Mouse (Mus musculus): Measurements from ENCODE around the gene Ctnnbl1.

Ctnnbl1 gene

DNA sequence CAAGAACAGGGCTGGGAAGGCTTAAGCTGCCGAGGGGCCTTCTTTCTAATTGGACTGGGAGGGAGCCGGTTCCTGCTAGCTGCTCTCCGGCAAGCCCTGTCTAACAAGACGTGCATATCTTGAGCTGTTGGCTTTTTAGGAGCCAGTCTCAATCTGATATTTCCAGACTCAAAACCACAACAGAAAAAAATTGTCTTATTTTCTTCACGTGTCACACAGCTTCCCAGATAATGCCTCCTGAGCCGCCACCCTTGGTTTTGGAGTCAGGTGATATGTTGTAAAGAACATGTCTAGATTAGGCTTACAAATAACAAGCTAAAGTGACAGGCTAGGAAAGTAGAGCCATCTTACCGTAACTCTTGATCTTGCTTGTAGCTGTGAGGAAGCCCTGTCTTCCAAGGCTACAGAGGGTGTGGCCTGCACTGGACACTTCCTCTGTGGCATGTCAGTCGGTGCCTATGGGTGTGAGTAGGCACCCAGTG, 56.7 kb downstream of the Ctnnbl1 start:
- no peak for DNase-seq (ENCODE audit: low spot score in 2 of 2)

- no peak for DNase-seq (ENCODE audit: low spot score in 2 of 2)
Observed at GRCm38 (mm10) chr2:157795627-157796423, 58.6 kb downstream of the Ctnnbl1 start.

- DNase-seq (ENCODE audit: low spot score in 2 of 2), result no peak
Observed at GRCm38 (mm10) chr2:157799533-157799932, 62.3 kb downstream of the Ctnnbl1 start.

GRCm38 (mm10) chr2:157800288-157800687, 63.1 kb downstream of the Ctnnbl1 start:
- DNase-seq (ENCODE audit: low spot score in 2 of 2), result no peak

- DNase-seq (ENCODE audit: low spot score in 2 of 2), result no peak
Observed at GRCm38 (mm10) chr2:157800746-157801501, 63.7 kb downstream of the Ctnnbl1 start.

GRCm38 (mm10) chr2:157801505-157802357, 64.5 kb downstream of the Ctnnbl1 start:
- no peak for DNase-seq (ENCODE audit: low spot score in 2 of 2)

GRCm38 (mm10) chr2:157802666-157803065, 65.5 kb downstream of the Ctnnbl1 start:
- no peak for DNase-seq (ENCODE audit: low spot score in 2 of 2)

GRCm38 (mm10) chr2:157804388-157804787, 67.2 kb downstream of the Ctnnbl1 start:
- DNase-seq (ENCODE audit: low spot score in 2 of 2), result no peak

DNA sequence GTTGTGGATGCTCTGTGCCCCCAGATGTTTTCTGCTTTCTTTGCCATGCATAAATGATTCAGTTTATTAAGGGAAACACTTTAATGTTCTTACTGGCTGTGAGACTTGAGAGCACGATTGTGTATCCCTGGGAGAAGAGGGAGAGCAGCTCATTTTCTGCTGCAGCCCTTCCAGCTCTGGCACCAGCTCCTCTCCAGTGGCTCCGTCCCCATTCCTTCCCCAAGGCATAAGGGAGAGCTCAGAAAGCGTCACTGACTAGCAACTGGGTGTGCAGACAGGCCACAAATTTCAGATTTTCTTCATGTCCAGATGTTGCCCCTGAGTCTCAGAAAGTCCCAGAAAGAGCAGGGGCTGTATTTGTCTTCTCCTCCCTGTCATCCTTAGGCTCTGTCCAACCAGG, 67.9 kb downstream of the Ctnnbl1 start:
- no peak for DNase-seq (ENCODE audit: low spot score in 2 of 2)

GRCm38 (mm10) chr2:157807076-157807475, 69.9 kb downstream of the Ctnnbl1 start:
- no peak for DNase-seq (ENCODE audit: low spot score in 2 of 2)

GRCm38 (mm10) chr2:157807621-157808367, 70.6 kb downstream of the Ctnnbl1 start:
- peak in 1 of 2 experiments; percentile 19 for DNase-seq (ENCODE audit: low spot score in 2 of 2)

- DNase-seq (ENCODE audit: low spot score in 2 of 2), result no peak
Observed at GRCm38 (mm10) chr2:157808368-157808923, 71.2 kb downstream of the Ctnnbl1 start.

- DNase-seq (ENCODE audit: low spot score in 2 of 2), result no peak
Observed at GRCm38 (mm10) chr2:157809341-157809740, 72.1 kb downstream of the Ctnnbl1 start.

DNA sequence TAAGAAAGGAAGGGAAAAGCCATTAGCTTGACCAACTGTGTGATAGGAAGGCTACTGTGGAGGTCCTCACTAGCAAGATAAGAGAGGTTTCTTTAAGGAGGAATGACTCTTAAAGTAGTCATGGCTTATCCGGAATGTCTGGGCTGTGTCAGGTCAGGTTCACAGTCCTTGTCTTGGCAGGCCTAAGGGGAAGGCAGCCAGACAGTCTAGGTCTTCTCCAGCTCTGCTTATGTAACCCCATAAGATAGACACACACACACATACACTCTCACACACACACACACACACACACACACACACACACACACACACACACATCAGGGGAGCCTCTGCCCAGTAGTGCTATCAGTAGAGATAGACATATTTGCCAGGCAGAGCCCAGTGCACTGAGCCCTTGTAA, 73.5 kb downstream of the Ctnnbl1 start:
- DNase-seq (ENCODE audit: low spot score in 2 of 2), result no peak

GRCm38 (mm10) chr2:157813121-157813520, 75.9 kb downstream of the Ctnnbl1 start:
- no peak for DNase-seq (ENCODE audit: low spot score in 2 of 2)

- no peak for DNase-seq (ENCODE audit: low spot score in 2 of 2)
Observed at GRCm38 (mm10) chr2:157814116-157814964, 77.1 kb downstream of the Ctnnbl1 start.

DNA sequence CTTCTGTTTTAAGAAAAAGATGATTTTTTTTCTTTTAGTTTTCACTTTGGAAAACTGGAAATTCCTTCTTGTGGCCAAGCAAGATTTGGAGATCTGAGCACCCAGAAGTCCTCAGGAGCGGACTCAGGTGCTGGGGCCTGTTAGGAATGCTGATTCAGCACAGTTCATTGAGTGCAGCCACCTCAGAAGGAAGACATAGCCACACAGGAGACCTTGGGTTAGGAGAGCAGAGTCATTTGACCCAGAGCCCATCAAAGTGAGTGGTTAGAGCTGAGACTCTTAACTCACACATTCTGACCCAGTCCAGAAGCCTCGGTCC, 77.7 kb downstream of the Ctnnbl1 start:
- no peak for DNase-seq (ENCODE audit: low spot score in 2 of 2)

GRCm38 (mm10) chr2:157817672-157818071, 80.5 kb downstream of the Ctnnbl1 start:
- DNase-seq (ENCODE audit: low spot score in 2 of 2), result no peak

DNA sequence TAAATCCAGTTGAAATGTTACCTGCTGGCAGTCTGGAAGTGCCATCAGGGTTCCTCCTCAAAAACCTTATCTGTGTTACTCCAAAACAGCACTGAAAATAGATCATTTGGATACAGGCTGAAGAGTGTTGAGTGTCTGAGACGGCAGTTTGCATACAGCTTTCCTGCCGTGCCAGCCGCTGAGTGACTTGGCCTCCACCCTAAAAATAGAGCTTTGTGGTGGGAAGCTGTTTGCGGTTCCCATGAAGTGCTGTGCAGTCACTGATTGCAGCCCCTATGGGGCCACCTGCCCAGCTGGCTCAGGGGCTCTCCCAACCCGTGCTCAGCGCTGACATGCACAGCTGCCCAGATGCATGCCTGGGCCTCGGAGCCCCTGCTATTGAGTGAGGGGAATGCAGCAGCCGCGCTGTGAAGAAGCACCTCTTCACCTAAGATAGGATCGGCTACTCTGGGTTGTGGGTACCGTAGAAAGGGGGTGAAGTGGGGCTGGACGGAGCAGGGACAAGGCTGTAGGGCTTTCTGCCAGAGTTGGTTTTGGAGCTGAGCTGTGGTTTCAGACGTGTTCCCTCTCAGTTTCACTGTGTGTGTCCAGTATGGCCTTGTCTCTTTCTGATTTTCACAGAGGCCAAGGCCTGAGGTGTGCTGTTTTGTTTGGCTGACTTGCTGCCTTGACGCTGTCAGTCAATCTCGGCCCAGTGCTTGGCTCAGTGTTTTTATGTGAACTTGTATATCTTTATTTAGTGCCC, 81.5 kb downstream of the Ctnnbl1 start:
- no peak for DNase-seq (ENCODE audit: low spot score in 2 of 2)
